Mouse (Mus musculus) CH12.LX (cell line): ENCODE data around the gene Noa1. TPM values are rescaled to one million over a fixed set of nuclear protein-coding genes. Genes with fewer than 3 reads are reported as not detected.

Experiments used
- DNase-seq: peaks from one replicate; pipeline ENCODE4 v3.0.0-alpha.2; 2013; ENCODE audit errors: extremely low read depth
- H3K27ac ChIP-seq: 2 replicates; pipeline ENCODE4 v1.5.1; 2012; ENCODE audit warnings: low read depth, mild to moderate bottlenecking, control low read depth, moderate library complexity; ENCODE audit not compliant: insufficient read depth
- H3K27me3 ChIP-seq: replicated peaks from 2 replicates; pipeline ENCODE3; 2012; ENCODE audit warnings: inconsistent platforms
- H3K36me3 ChIP-seq, 2 experiments: replicated peaks in 1 of 2; 2 replicates each; pipeline versions ENCODE3 to v1.6.1; 2012; ENCODE audit warnings: inconsistent platforms in 1 of 2, low read length in 1 of 2, mild to moderate bottlenecking in 1 of 2, mixed read lengths in 1 of 2, moderate library complexity in 1 of 2; ENCODE audit not compliant: control insufficient read depth in 1 of 2, insufficient read depth in 1 of 2
- H3K4me1 ChIP-seq, 2 experiments: 2 replicates each; pipeline ENCODE4 v1.6.1; 2012; ENCODE audit warnings: inconsistent platforms in 1 of 2, moderate library complexity in 1 of 2; ENCODE audit not compliant: insufficient read depth in 2 of 2, control insufficient read depth in 1 of 2
- H3K4me2 ChIP-seq: 2 replicates; pipeline ENCODE4 v1.6.1; 2012; ENCODE audit warnings: low read depth, mild to moderate bottlenecking, control low read depth; ENCODE audit not compliant: poor library complexity, insufficient read depth, severe bottlenecking
- H3K4me3 ChIP-seq, 3 experiments: fragments of 150-350 bp in 1 of 3; sonication (generic) in 1 of 3; replicated peaks in 1 of 3; 2 replicates each; pipeline versions ENCODE3 to v1.5.1; 2011 to 2012; ENCODE audit warnings: low read depth in 2 of 3, low read length in 2 of 3, mild to moderate bottlenecking in 2 of 3, moderate library complexity in 2 of 3, control low read depth in 1 of 3, improper control_type of control experiment in 1 of 3, inconsistent platforms in 1 of 3, mixed read lengths in 1 of 3; ENCODE audit not compliant: poor library complexity in 1 of 3
- H3K79me2 ChIP-seq: replicated peaks from 2 replicates; pipeline ENCODE4 v1.6.1; 2012; ENCODE audit warnings: mild to moderate bottlenecking, moderate library complexity; ENCODE audit not compliant: control insufficient read depth, poor library complexity, insufficient read depth, severe bottlenecking; ENCODE audit errors: extremely low read depth
- H3K9ac ChIP-seq: 2 replicates; pipeline ENCODE4 v1.6.1; 2012; ENCODE audit warnings: low read depth, mild to moderate bottlenecking, control low read depth, moderate library complexity; ENCODE audit not compliant: insufficient read depth
- H3K9me3 ChIP-seq: replicated peaks from 2 replicates; pipeline ENCODE3; 2012; ENCODE audit warnings: low read length, inconsistent platforms, mixed read lengths
- BHLHE40 ChIP-seq: IDR thresholded peaks from 2 replicates; pipeline ENCODE4 v1.6.1; 2011; ENCODE audit warnings: mild to moderate bottlenecking, low read depth, low read length, improper control_type of control experiment
- CHD1 ChIP-seq: IDR thresholded peaks from 2 replicates; pipeline ENCODE4 v1.6.1; 2012; ENCODE audit warnings: low read depth, low read length, improper control_type of control experiment, inconsistent platforms
- E2F4 ChIP-seq: IDR thresholded peaks from 2 replicates; pipeline ENCODE4 v1.6.1; 2011; ENCODE audit warnings: low read depth, low read length, improper control_type of control experiment; ENCODE audit not compliant: insufficient replicate concordance
- ELF1 ChIP-seq: IDR thresholded peaks from 2 replicates; pipeline ENCODE4 v1.6.1; 2014; ENCODE audit warnings: low read depth, mild to moderate bottlenecking, inconsistent platforms, low read length, improper control_type of control experiment
- ETS1 ChIP-seq: conservative IDR thresholded peaks from 2 replicates; pipeline ENCODE4 v1.6.1; 2012; ENCODE audit warnings: low read depth, mild to moderate bottlenecking, inconsistent platforms, low read length, improper control_type of control experiment, moderate library complexity
- GABPA ChIP-seq: IDR thresholded peaks from 2 replicates; pipeline ENCODE4 v1.6.1; 2012; ENCODE audit warnings: low read depth, low read length, improper control_type of control experiment, inconsistent platforms; ENCODE audit not compliant: insufficient replicate concordance
- IRF4 ChIP-seq: IDR thresholded peaks from 2 replicates; pipeline ENCODE4 v1.6.1; 2014; ENCODE audit warnings: low read depth, mild to moderate bottlenecking, inconsistent platforms, low read length, improper control_type of control experiment
- KAT2A ChIP-seq: IDR thresholded peaks from 2 replicates; pipeline ENCODE4 v1.6.1; 2012; ENCODE audit warnings: low read length, improper control_type of control experiment, inconsistent platforms; ENCODE audit not compliant: insufficient replicate concordance
- MAFK ChIP-seq: IDR thresholded peaks from 2 replicates; pipeline ENCODE4 v1.6.1; 2011; ENCODE audit warnings: low read length, improper control_type of control experiment; ENCODE audit not compliant: insufficient replicate concordance
- MAZ ChIP-seq: IDR thresholded peaks from 2 replicates; pipeline ENCODE4 v1.6.1; 2012; ENCODE audit warnings: low read depth, mild to moderate bottlenecking, inconsistent platforms, low read length, improper control_type of control experiment, moderate library complexity
- MEF2A ChIP-seq: IDR thresholded peaks from 2 replicates; pipeline ENCODE4 v1.6.1; 2014; ENCODE audit warnings: low read depth, mild to moderate bottlenecking, inconsistent platforms, low read length, improper control_type of control experiment, borderline replicate concordance
- MXI1 ChIP-seq: IDR thresholded peaks from 2 replicates; pipeline ENCODE4 v1.6.1; 2011; ENCODE audit warnings: mild to moderate bottlenecking, low read depth, low read length, improper control_type of control experiment
- NELFE ChIP-seq: IDR thresholded peaks from 2 replicates; pipeline ENCODE4 v1.6.1; 2011; ENCODE audit warnings: low read depth, low read length, improper control_type of control experiment
- PAX5 ChIP-seq: IDR thresholded peaks from 2 replicates; pipeline ENCODE4 v1.6.1; 2012; ENCODE audit warnings: low read length, inconsistent platforms, mixed read lengths
- RAD21 ChIP-seq: IDR thresholded peaks from 2 replicates; pipeline ENCODE4 v1.6.1; 2011; ENCODE audit warnings: low read depth, mild to moderate bottlenecking, low read length, improper control_type of control experiment, moderate library complexity
- TBP ChIP-seq: conservative IDR thresholded peaks from 2 replicates; pipeline ENCODE4 v1.6.1; 2011; ENCODE audit warnings: low read depth, low read length, improper control_type of control experiment
- USF1 ChIP-seq: IDR thresholded peaks from 2 replicates; pipeline ENCODE4 v1.6.1; 2014; ENCODE audit warnings: low read depth, mild to moderate bottlenecking, inconsistent platforms, low read length, improper control_type of control experiment
- USF2 ChIP-seq: conservative IDR thresholded peaks from 2 replicates; pipeline ENCODE4 v1.6.1; 2011; ENCODE audit warnings: low read depth, low read length, improper control_type of control experiment
- ZKSCAN1 ChIP-seq: IDR thresholded peaks from 2 replicates; pipeline ENCODE4 v1.6.1; 2012; ENCODE audit warnings: low read depth, inconsistent platforms, low read length, improper control_type of control experiment, borderline replicate concordance
- ZNF384 ChIP-seq: IDR thresholded peaks from 2 replicates; pipeline ENCODE4 v1.6.1; 2012; ENCODE audit warnings: low read depth, low read length, improper control_type of control experiment, inconsistent platforms
- dilution Hi-C: fragments of 300-500 bp; cut with MboI; formaldehyde crosslinking; loops from 2 replicates; pipeline ENCODE4 v1.14.3; 2020; ENCODE audit warnings: low sequenced_read_pairs; ENCODE audit not compliant: extremely low pct_unique_long_range_greater_than_20kb, extremely low pct_ligation_motif_present
- in situ Hi-C: fragments of 300-500 bp; cut with MboI; formaldehyde crosslinking; loops from 3 replicates; pipeline ENCODE4 v1.14.3; 2019; ENCODE audit warnings: low sequenced_read_pairs, low pct_ligation_motif_present, low pct_unique_long_range_greater_than_20kb, mixed read lengths
- polyA plus RNA-seq: library from polyadenylated mRNA; unstranded; fragments of >175 nt; gene quantifications from 2 replicates; pipeline ENCODE4 v1.2.1, GENCODE M21; 2012; ENCODE audit warnings: low read depth; ENCODE audit not compliant: insufficient read length
- total RNA-seq, 2 experiments: library from RNA; depleted of rRNA; stranded (reverse); fragments of 300-350 nt in 1 of 2; fragments of >200 nt in 1 of 2; gene quantifications; 2 replicates each; pipeline ENCODE4 v1.2.3; 2012 to 2014

The Noa1 gene
- total and polyA plus RNA-seq, 3 experiments: 33.0 to 60.7 (median 45.7) TPM

- in situ Hi-C loops: no loop called here
- no peak overlapping the region for H3K9ac ChIP-seq
These were observed 52.3 kb downstream of the Noa1 start for GRCm38 (mm10) chr5:77257603-77258002.

GRCm38 (mm10) chr5:77254402-77254801, 55.5 kb downstream of the Noa1 start:
- in situ Hi-C loops: loop anchor here (5.0 kb wide), 1 partner anchor 48 kb away; no protein-coding TSS in a partner anchor
- TF ChIP-seq RAD21: no peak
- no peak for TF ChIP-seq CHD1
- no peak for TF ChIP-seq IRF4
- TF ChIP-seq ELF1: no peak
- no peak for TF ChIP-seq TBP
- TF ChIP-seq ETS1: no peak
- TF ChIP-seq MAFK: no peak
- TF ChIP-seq, all 38 proteins: peak for 0
- no peak for DNase-seq
- H3K36me3 ChIP-seq: no peaks in the 10 kb centered on the region
- H3K27me3 ChIP-seq: no peaks in the 10 kb centered on the region
- no peak overlapping the region for H3K4me2 ChIP-seq
- peaks cover 8 to 46% of the 10 kb centered on the region in 2 experiments for H3K4me1 ChIP-seq
- H3K79me2 ChIP-seq: no peaks in the 10 kb centered on the region
- dilution Hi-C loops: no loop called here
- H3K9me3 ChIP-seq: no peaks in the 10 kb centered on the region
- no peak overlapping the region for H3K27ac ChIP-seq
- no peak overlapping the region for H3K9ac ChIP-seq
- no peak overlapping the region for H3K4me3 ChIP-seq

More at GRCm38 (mm10) chr5:77257603-77258002, 52.3 kb downstream of the Noa1 start:
- Histone ChIP-seq H3K36me3 (no peaks in the 10 kb centered on the region), H3K27me3 (no peaks in the 10 kb centered on the region), H3K4me3 (no peak overlapping the region), H3K9me3 (no peaks in the 10 kb centered on the region), H3K27ac (no peak overlapping the region), H3K4me2 (no peak overlapping the region), H3K79me2 (no peaks in the 10 kb centered on the region)
- dilution Hi-C loops: no loop called here
- TF ChIP-seq GABPA (no peak), MXI1 (no peak), BHLHE40 (no peak), MAZ (no peak), MEF2A (no peak), E2F4 (no peak), KAT2A (no peak), ZNF384 (no peak), USF2 (no peak), NELFE (no peak), PAX5 (no peak), USF1 (no peak), ZKSCAN1 (no peak), ELF1 (no peak)
- TF ChIP-seq, all 38 proteins: peak for 0
- H3K4me1 ChIP-seq: peaks cover 5 to 22% of the 10 kb centered on the region in 2 experiments; a peak in 3 of 4 replicates
- no peak for DNase-seq
